In the genomic region with DNA sequence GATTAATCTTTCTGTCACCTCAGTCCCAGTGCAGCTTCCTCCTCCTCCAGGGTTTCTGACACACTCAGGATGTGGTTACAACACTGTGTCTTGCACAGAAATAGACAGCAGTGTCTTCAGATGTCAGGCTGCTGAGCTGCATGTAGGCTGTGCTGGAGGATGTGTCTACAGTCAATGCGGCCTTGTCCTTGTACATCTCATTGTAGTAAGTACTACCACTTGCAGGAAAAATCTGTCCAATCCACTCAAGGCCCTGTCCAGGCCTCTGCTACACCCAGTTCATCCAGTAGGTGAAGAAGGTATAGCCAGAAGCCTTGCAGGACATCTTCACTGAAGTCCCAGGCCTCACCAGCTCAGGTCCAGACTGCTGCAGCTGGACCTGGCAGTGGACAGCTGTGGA, we compare ENCODE assay signal across 29 mouse cellular contexts.
DNase-seq lines count a peak whose midpoint lies in the region; ATAC-seq and TF ChIP-seq lines count a peak whose summit lies in the region.
"Had no signal": no experiment of that assay in that cellular context is flagged by ENCODE, and none has a peak within 500 bp of the region (broad histone marks: within the 10 kb centered on the region; RNA-seq: fewer than 3 reads in every experiment).

No protein-coding gene starts in this region.

- peak; percentile 27; the same call in 1 of the 2 replicates for ATAC-seq in granulocyte monocyte progenitor cell, adult 5-6 weeks (replicated peaks; ENCODE audit: poor library complexity, severe bottlenecking)
- no peak for ATAC-seq in midbrain, postnatal 0 days (ENCODE audit: low FRiP score)
- ATAC-seq: forebrain, embryonic 13.5 days; hindbrain, postnatal 0 days; liver, embryonic 12.5 days; Patski had no signal

- no peak for TF ChIP-seq CTCF in MEL (IDR thresholded peaks at IDR 0.05 in 2 of 3, conservative IDR thresholded peaks at IDR 0.05 in 1 of 3; ENCODE audit: control insufficient read depth in 1 of 3, insufficient read depth in 1 of 3, low read depth in 2 of 3, low read length in 3 of 3, poor library complexity in 1 of 3, severe bottlenecking in 1 of 3)
- TF ChIP-seq CTCF in midbrain, postnatal 0 days (IDR thresholded peaks at IDR 0.05), result no peak

- no peak for TF ChIP-seq EP300 in MEL (IDR thresholded peaks at IDR 0.05; ENCODE audit: low read depth in 1 of 2, low read length in 2 of 2)

- no peak for TF ChIP-seq RAD21 in MEL (IDR thresholded peaks at IDR 0.05; ENCODE audit: low read depth, low read length)

- 81% methylated on average over 1 of the region's 1 CpGs for WGBS in midbrain, postnatal 0 days

- H3K4me1 ChIP-seq in MEL (ENCODE audit: control insufficient read depth in 1 of 2, insufficient read depth in 2 of 2, low read length in 2 of 2), result no peaks in the 10 kb centered on the region
- no peaks in the 10 kb centered on the region for H3K4me1 ChIP-seq in midbrain, postnatal 0 days (ENCODE audit: insufficient read depth, low read length)
- H3K4me1 ChIP-seq: embryonic facial prominence, embryonic 13.5 days; forebrain, embryonic 13.5 days; heart, embryonic 12.5 days; hindbrain, embryonic 10.5 days; limb, embryonic 12.5 days; liver, embryonic 12.5 days had no signal

- H3K36me3 ChIP-seq in MEL (ENCODE audit: control insufficient read depth in 1 of 2, insufficient read depth in 2 of 2, low read length in 2 of 2), result no peaks in the 10 kb centered on the region
- H3K36me3 ChIP-seq in midbrain, postnatal 0 days (ENCODE audit: insufficient read depth, low read length), result no peaks in the 10 kb centered on the region
- H3K36me3 ChIP-seq: embryonic facial prominence, embryonic 13.5 days; heart, embryonic 12.5 days; hindbrain, embryonic 10.5 days; limb, embryonic 12.5 days; liver, embryonic 12.5 days had no signal

- no peaks in the 10 kb centered on the region for H3K79me2 ChIP-seq in MEL (ENCODE audit: control insufficient read depth, insufficient read depth, low read length, poor library complexity)

- TF ChIP-seq POLR2A in MEL (IDR thresholded peaks at IDR 0.05; ENCODE audit: control insufficient read depth in 1 of 2, insufficient read depth in 1 of 2, low read depth in 1 of 2, low read length in 2 of 2, poor library complexity in 1 of 2), result no peak

- H3K4me2 ChIP-seq in midbrain, postnatal 0 days (ENCODE audit: low read depth, low read length, poor library complexity, severe bottlenecking), result no peak overlapping the region
- H3K4me2 ChIP-seq: embryonic facial prominence, embryonic 13.5 days; forebrain, embryonic 13.5 days; heart, embryonic 12.5 days; limb, embryonic 12.5 days; liver, embryonic 12.5 days had no signal

- no peaks in the 10 kb centered on the region for H3K9me3 ChIP-seq in MEL (replicated peaks; ENCODE audit: insufficient read depth, low read length)
- peaks cover 10% of the 10 kb centered on the region; the same call in 1 of the 2 replicates for H3K9me3 ChIP-seq in midbrain, postnatal 0 days (ENCODE audit: low read length)
- H3K9me3 ChIP-seq: liver, embryonic 12.5 days had no signal

- H3K9ac ChIP-seq in MEL (ENCODE audit: control insufficient read depth, low read depth, low read length, poor library complexity, severe bottlenecking), result no peak overlapping the region
- no peak overlapping the region for H3K9ac ChIP-seq in midbrain, postnatal 0 days (replicated peaks; ENCODE audit: low read length, poor library complexity, severe bottlenecking)
- H3K9ac ChIP-seq: embryonic facial prominence, embryonic 13.5 days; forebrain, embryonic 13.5 days; heart, embryonic 12.5 days; limb, embryonic 12.5 days; liver, embryonic 12.5 days had no signal

- H3K27ac ChIP-seq in MEL (ENCODE audit: control insufficient read depth, low read depth, low read length), result no peak overlapping the region
- no peak overlapping the region for H3K27ac ChIP-seq in midbrain, postnatal 0 days (ENCODE audit: low read depth, low read length)
- H3K27ac ChIP-seq: embryonic facial prominence, embryonic 13.5 days; forebrain, embryonic 13.5 days; gastrocnemius, adult 2 months; hindbrain, embryonic 10.5 days; hindbrain, postnatal 0 days; limb, embryonic 12.5 days; liver, embryonic 12.5 days had no signal

- peak; percentile 5 for DNase-seq in MEL (ENCODE audit: low read depth, low spot score)
- DNase-seq in thymus, adult 18-20 months, result peak; percentile 15 to 37
- peak; percentile 21 to 51 for DNase-seq in thymus, postnatal 36 days
- DNase-seq in midbrain, postnatal 0 days (ENCODE audit: low spot score), result no peak
- no peak for DNase-seq in lung, postnatal 14 days
- no peak for DNase-seq in heart, adult 8-10 months (ENCODE audit: low spot score)
- no peak for DNase-seq in layer of hippocampus, adult 9-11 months
- DNase-seq: adrenal gland, postnatal 10 days; cerebellum, adult 2 months; cerebellum, postnatal 25 days; embryo, embryonic 11 days; gastrocnemius, adult 2 months; heart, postnatal 10 days; kidney, adult 8-10 months; kidney, postnatal 14 days; layer of hippocampus, postnatal 36 days; lung, adult 18-20 months; lung, postnatal 10 days; midbrain, embryonic 14.5 days had no signal

- H3K4me3 ChIP-seq in MEL (ENCODE audit: control insufficient read depth in 1 of 2, insufficient read depth in 1 of 2, low read depth in 2 of 2, low read length in 2 of 2), result no peak overlapping the region
- H3K4me3 ChIP-seq in midbrain, postnatal 0 days (ENCODE audit: low read depth, low read length), result no peak overlapping the region
- H3K4me3 ChIP-seq: embryonic facial prominence, embryonic 13.5 days; erythroblast, embryonic 14.5 days; forebrain, embryonic 13.5 days; gastrocnemius, adult 2 months; heart, embryonic 12.5 days; hindbrain, embryonic 10.5 days; limb, embryonic 12.5 days; liver, embryonic 12.5 days had no signal

- H3K27me3 ChIP-seq in MEL (ENCODE audit: control insufficient read depth in 1 of 2, insufficient read depth in 2 of 2, low read length in 2 of 2), result no peaks in the 10 kb centered on the region
- no peaks in the 10 kb centered on the region for H3K27me3 ChIP-seq in midbrain, postnatal 0 days (ENCODE audit: insufficient read depth, low read length)
- H3K27me3 ChIP-seq: embryonic facial prominence, embryonic 13.5 days; forebrain, embryonic 13.5 days; heart, embryonic 12.5 days; limb, embryonic 12.5 days; liver, embryonic 12.5 days; Patski had no signal

TF ChIP-seq in MEL, 35 proteins besides CTCF, POLR2A, EP300 and RAD21:
- TF ChIP-seq MYB (IDR thresholded peaks at IDR 0.05; ENCODE audit: low read depth, low read length) (no peak), TBP (IDR thresholded peaks at IDR 0.05; ENCODE audit: low read depth, low read length) (no peak), ZNF384 (IDR thresholded peaks at IDR 0.05; ENCODE audit: low read depth, low read length) (no peak), GABPA (IDR thresholded peaks at IDR 0.05; ENCODE audit: low read depth, low read length) (no peak), JUND (IDR thresholded peaks at IDR 0.05; ENCODE audit: low read depth, low read length) (no peak), ZC3H11A (IDR thresholded peaks at IDR 0.05; ENCODE audit: low read depth, low read length) (no peak), TCF12 (IDR thresholded peaks at IDR 0.05; ENCODE audit: low read depth, low read length) (no peak), HCFC1 (IDR thresholded peaks at IDR 0.05; ENCODE audit: low read depth, low read length) (no peak), MAZ (IDR thresholded peaks at IDR 0.05; ENCODE audit: low read depth, low read length) (no peak), NELFE (IDR thresholded peaks at IDR 0.05; ENCODE audit: low read depth, low read length) (no peak), MAFK (IDR thresholded peaks at IDR 0.05; ENCODE audit: borderline replicate concordance, low read depth, low read length) (no peak), USF2 (IDR thresholded peaks at IDR 0.05; ENCODE audit: borderline replicate concordance in 1 of 2, insufficient read depth in 1 of 2, low read depth in 1 of 2, low read length in 2 of 2) (no peak), BHLHE40 (IDR thresholded peaks at IDR 0.05; ENCODE audit: borderline replicate concordance, low read depth, low read length) (no peak), MEF2A (IDR thresholded peaks at IDR 0.05; ENCODE audit: extremely low read depth, insufficient replicate concordance, low read depth, low read length, poor library complexity, severe bottlenecking) (no peak)

Comparison
In these comparisons a context has a peak if more than half of its experiments do, and no peak if none do; other contexts are left out.
1. DNase-seq: peak in MEL (single experiment), thymus, adult 18-20 months (2 of 2) and thymus, postnatal 36 days (2 of 2); none in midbrain, postnatal 0 days (single experiment), lung, postnatal 14 days (single experiment), heart, adult 8-10 months (single experiment) and layer of hippocampus, adult 9-11 months (single experiment).